Mouse (Mus musculus) gastrocnemius, postnatal 36 days (tissue): ENCODE results near the gene Rsph3b. TPM values are rescaled to one million over a fixed set of nuclear protein-coding genes. Genes with fewer than 3 reads are reported as not detected.
A peak's percentile ranks its signal among the peaks of the same experiment; 100 is the strongest.

Source experiments
- DNase-seq, 2 experiments: peaks; one replicate each; pipeline ENCODE4 v3.0.0; 2022
- intact Hi-C: fragments of 180-260 bp; cut with DNase I; formaldehyde crosslinking; loops from one replicate; pipeline ENCODE4 v1.15.1; 2025
- microRNA-seq, 2 experiments: library from miRNA; unstranded; fragments of <30 nt; microRNA quantifications; one replicate each; pipeline ENCODE4 v1.2.0; 2021
- total RNA-seq, 2 experiments: library from RNA; stranded (reverse); gene quantifications; 2 replicates each; pipeline ENCODE4 v1.2.3; 2021

Rsph3b gene
- total RNA-seq, 2 experiments from 2014 or later, result 19.0 to 23.9 TPM

DNA sequence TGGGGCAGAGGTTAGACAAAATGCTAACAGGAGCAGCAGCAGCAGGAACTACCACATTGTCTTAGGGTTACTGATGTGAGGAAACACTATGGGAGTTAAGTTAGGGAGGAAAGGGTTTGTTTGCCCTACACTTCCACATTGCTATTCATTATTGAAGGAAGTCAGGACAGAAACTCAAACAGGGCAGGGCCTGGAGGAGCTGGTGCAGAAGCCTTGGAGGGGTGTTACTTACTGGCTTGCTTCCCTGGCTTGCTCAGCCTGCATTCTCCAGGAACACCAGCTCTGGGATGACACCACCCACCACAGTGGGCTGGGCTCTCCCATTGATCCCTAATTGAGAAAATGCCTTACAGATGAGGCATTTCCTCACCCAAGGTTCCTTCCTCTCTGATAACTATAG, 79.7 kb downstream of the Rsph3b start:
- DNase-seq, result no peak
- intact Hi-C loops, result no loop called here

DNA sequence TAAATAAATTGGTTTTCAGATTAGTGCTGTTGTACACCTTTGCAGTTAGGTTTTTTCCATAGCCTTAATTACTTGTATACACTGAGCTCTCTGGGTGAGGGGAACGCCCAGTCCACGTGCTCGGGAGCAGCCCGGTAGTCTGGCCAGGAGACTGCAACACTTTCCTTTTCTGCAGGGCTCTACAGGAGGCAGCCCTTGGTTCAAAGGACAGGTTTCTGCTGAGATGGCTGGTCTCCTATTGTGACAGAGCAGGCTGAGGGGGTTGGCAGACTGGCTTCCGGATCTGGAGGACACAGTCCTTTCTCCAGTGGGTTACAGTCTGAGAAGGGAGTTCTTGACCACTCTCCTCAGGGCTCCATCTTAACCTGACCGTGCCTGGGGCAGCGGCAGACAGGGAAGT, 80.7 kb downstream of the Rsph3b start:
- no peak for DNase-seq
- intact Hi-C loops, result no loop called here

DNA sequence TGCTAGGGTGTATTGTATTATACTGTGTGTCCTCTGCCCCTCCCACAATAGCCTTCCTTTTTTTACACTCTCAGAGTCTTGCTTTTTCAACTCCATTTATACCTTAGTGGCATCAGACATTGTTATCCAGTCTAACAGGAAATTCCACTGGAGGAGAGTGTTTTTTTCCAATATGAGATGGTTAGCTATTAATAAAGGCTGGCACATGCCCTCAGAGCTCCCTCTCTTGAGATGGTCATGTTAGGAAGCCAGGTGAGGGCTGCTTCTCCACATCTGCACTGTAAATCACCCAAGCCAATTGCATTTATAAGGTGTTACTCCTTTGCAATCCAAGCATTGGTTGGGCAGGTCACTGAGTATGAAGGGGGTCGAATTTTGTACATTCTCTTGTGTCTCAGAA, 81.9 kb downstream of the Rsph3b start:
- no peak for DNase-seq
- intact Hi-C loops, result no loop called here

DNA sequence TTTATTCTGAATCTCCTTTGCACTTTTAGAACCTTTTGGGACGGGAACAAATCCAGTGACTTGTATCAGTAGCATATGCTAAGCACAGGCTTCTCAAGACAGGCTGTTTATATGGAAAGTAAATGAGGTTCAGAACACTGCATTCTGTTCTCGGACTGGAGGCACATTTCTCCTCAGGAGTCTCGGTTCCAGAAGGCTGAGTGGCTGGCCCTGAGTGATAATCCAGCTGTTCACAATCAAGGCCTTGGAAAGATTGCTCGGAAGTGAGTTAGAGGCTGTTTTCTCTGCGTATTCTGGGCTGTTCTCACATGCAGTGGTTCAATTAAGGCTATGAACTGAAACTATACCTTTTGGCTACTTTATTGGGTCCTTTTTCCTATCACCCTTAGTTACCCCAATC, 82.9 kb downstream of the Rsph3b start:
- intact Hi-C loops, result no loop called here

DNA sequence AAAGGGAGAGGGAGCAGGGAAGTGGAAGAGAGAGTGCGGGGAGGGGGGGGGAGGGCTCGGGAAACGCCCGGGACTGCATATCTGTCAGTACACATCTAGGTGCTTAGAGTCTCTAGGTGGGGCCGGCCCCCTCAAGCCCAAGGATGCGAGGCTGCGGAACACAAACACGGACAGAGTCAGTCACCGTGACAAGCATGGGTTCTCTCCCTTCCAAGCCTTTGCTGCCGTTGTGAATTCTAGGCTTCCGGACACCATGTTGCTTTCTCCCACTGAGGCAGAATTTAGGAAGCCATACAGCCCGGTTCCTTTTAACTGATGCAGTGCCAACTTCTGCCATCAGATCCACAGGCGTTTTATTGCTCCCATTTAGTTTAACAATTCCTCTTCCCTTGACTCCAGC, 83.6 kb downstream of the Rsph3b start:
- intact Hi-C loops, result no loop called here
- no peak for DNase-seq

More for the DNA sequence above, 82.9 kb downstream of the Rsph3b start:
- no peak for DNase-seq

DNA sequence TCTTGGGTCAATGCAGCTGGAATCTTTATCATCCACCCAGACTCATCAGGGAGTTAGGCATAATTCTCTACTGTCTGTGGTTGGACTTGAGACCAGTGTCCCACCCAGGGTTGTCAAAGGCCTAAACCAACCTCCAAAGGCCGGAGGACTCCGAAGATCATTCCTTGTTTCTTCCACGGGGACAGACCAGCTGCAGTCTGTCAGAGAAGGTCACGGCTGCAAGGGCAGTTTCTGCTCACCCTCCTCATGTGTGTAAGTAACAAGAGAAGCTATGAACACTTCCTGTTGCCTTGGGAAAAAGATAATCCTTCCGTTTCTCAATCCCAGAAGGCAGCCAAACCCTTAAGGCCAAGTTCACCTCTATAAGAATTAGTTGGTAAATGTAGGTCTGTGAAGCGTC, 85.0 kb downstream of the Rsph3b start:
- intact Hi-C loops, result no loop called here
- no peak for DNase-seq

DNA sequence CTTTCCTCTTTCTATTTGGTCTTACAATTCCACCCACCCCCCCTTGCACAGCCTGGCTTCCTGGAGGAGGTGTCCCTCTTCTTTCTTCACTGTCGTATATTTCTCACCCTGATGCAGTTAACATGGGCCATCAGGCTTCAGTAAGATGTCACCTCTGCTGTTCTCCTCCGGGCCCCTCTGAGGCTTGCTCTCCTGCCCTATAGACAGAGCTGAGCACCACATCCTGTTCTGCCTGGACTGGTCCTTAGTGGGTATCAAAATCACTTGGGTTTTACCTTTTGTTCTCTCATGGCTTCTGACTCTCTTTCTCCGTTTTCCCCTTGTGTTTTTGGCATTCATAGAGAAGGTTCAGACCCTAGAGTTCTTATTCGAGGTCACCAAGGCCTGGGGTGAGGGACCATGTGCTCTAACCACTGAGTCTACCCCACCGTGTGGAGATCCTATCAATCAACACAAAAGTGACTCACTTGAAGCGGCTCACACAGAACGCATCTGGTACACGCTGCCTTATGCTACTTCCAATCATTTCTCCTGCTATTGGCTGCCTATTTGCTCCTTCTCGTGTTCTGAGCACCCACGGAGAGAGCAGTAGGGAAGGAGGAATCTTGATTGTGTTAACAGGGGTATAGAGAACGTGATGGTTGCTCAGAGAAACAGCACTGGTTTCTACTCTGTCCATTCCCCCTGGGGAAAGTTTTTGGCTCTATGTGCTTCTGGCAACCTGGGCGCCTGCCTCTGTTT, 86.3 kb downstream of the Rsph3b start:
- intact Hi-C loops, result no loop called here
- DNase-seq, result no peak

DNA sequence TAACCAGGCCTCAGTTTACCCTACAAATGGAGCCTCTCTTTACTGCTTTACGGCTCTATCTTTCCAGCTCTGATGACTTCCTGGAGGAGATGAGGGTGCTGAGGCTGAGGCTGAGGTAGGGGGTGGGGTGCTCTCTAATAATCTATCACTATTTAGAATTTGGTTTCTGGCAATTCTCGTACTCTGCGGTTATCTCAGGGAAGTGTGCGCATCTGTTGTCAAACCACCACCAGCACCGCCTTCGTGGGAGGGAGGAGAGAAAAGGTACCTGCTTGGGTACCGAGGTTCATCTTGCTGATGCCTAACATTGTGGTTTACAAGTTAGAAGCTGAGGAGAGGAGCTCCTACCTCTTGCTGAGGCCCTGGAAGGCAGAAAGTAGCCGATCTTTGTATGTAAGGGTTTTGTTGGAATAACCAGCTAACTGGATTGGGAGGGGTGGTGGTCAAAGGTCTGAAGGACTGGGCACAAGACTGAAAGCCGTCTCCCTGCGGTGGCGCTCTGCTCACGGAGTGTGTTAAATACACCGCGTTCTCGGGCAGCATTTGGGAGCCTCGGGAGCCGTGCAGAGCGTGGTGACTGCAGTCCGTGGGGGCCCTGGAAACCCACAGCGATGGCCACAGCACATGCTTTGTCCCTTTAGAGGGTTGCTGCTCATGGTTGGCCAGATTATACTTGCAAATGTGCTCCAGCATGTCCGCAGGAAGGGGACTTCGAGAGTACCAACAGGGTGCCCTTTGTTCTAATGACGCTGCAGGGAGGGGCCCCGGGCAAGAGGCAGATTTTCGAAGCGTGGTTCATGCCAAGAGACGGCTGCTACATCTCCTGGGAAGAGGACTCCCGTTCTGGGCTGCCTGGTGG, 87.1 kb downstream of the Rsph3b start:
- DNase-seq, result peak; percentile 8 to 19
- intact Hi-C loops, result no loop called here

DNA sequence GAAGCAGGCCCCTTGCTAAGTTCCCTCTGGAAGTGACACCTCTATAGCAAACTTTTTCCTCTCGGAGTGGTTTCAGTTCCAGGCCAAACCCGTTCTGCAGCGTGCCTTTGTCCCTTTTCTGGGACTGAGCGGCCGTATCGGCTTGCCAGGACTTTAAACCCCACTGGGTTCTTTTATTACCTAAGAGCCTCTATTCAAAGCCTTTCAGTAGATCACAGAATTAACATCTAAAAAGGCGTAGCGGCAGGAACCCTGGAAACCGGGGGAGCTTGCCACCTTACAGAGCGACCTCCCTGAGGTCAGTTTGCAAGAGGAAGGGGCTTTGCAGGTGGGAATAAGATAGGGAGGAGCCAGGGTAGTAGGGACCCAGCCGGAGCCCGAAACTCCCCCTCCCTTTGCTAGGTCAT, 88.0 kb downstream of the Rsph3b start:
- no peak for DNase-seq
- intact Hi-C loops, result no loop called here

DNA sequence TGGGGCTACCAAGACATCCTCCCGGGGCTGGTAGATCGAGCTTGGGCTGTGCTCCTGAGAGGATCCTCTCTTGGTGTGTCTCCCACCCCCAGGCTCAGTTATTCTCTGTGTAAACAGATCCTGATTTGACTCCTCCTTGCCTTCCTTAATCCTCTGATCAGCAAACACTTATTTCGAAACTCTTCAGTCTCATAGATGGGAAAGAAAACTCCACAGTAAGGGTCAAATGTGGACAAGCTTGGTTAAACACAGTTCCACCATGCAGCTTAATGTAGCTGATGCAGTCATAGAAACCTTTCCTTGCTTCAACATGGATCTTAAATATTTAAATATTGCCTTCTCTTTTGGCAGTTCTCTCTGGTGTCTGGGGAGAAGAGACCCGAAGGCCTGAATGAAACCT, 88.4 kb downstream of the Rsph3b start:
- intact Hi-C loops, result no loop called here
- no peak for DNase-seq

Small RNA genes within 50 kb of the gene (microRNA-seq; reads per million reads assigned to microRNA genes)
- 0 reads per million in 2 experiments for gene Mir692-1

Other genes starting within 250 kb of the Rsph3b start
- 1 to 10 TPM; 2.1 to 2.5 TPM for gene Ezr, start 165.9 kb downstream of the Rsph3b start, total RNA-seq
- 10 to 100 TPM; 10.5 to 12.0 TPM for gene Tagap1, start 12.5 kb upstream of the Rsph3b start, total RNA-seq
- 100 to 1,000 TPM in 1 of 2 experiments, 10 to 100 TPM in 1; 99.0 to 102 TPM for gene Rnaset2b, start 22.0 kb upstream of the Rsph3b start, total RNA-seq
- gene Gm49721, start 30.2 kb upstream of the Rsph3b start, total RNA-seq, result not detected
- gene Gm1604a, start 76.9 kb upstream of the Rsph3b start, total RNA-seq, result not detected
- gene Rps6ka2, start 221.4 kb upstream of the Rsph3b start, total RNA-seq, result 10 to 100 TPM; 90.6 to 95.7 TPM